Mouse (Mus musculus): ENCODE data around the gene Pla2g4e. TPM values are rescaled to one million over a fixed set of nuclear protein-coding genes. Genes with fewer than 3 reads are reported as not detected.

The Pla2g4e gene
- polyA plus RNA-seq, 1 experiment from 2014 or later, result 0.59 TPM

- Histone ChIP-seq H3K36me3 (peaks cover 20% of the 10 kb centered on the region), H3K27ac (ENCODE audit: poor library complexity, severe bottlenecking) (no peak overlapping the region), H3K9me3 (replicated peaks) (no peaks in the 10 kb centered on the region), H3K4me1 (replicated peaks) (peaks cover 71% of the 10 kb centered on the region), H3K9ac (no peak overlapping the region), H3K27me3 (replicated peaks) (no peaks in the 10 kb centered on the region), H3K4me2 (no peak overlapping the region), H3K4me3 (no peak overlapping the region)
- WGBS, result 75% methylated on average over 2 of the region's 2 CpGs
- no peak for ATAC-seq (ENCODE audit: insufficient number of reproducible peaks, low FRiP score)
These were observed 120.2 kb downstream of the Pla2g4e start for GRCm38 (mm10) chr2:120124946-120125345.

GRCm38 (mm10) chr2:120124096-120124495 lies 121.0 kb downstream of the Pla2g4e start:
- Histone ChIP-seq H3K4me1 (replicated peaks) (peaks cover 63% of the 10 kb centered on the region), H3K9me3 (replicated peaks) (no peaks in the 10 kb centered on the region), H3K4me2 (no peak overlapping the region), H3K4me3 (no peak overlapping the region), H3K36me3 (peaks cover 22% of the 10 kb centered on the region), H3K27ac (ENCODE audit: poor library complexity, severe bottlenecking) (peak overlapping the region; percentile 4; the same call in 1 of the 2 replicates), H3K27me3 (replicated peaks) (no peaks in the 10 kb centered on the region), H3K9ac (peak overlapping the region; percentile 25; the same call in 1 of the 2 replicates)
- WGBS, result 62% methylated on average over 1 of the region's 1 CpGs
- ATAC-seq (ENCODE audit: insufficient number of reproducible peaks, low FRiP score), result no peak

GRCm38 (mm10) chr2:120122983-120123382 lies 122.2 kb downstream of the Pla2g4e start:
- H3K27ac ChIP-seq (ENCODE audit: poor library complexity, severe bottlenecking), result no peak overlapping the region
- H3K4me3 ChIP-seq, result no peak overlapping the region
- H3K36me3 ChIP-seq, result peaks cover 22% of the 10 kb centered on the region
- peaks cover 51% of the 10 kb centered on the region for H3K4me1 ChIP-seq (replicated peaks)
- no peaks in the 10 kb centered on the region for H3K27me3 ChIP-seq (replicated peaks)
- no peak overlapping the region for H3K9ac ChIP-seq
- ATAC-seq (ENCODE audit: insufficient number of reproducible peaks, low FRiP score), result no peak
- no peak overlapping the region for H3K4me2 ChIP-seq
- 72% methylated on average over 6 of the region's 6 CpGs for WGBS
- H3K9me3 ChIP-seq (replicated peaks), result no peaks in the 10 kb centered on the region

- no peak overlapping the region for H3K4me2 ChIP-seq
- H3K4me1 ChIP-seq (replicated peaks), result peaks cover 45% of the 10 kb centered on the region
- H3K9ac ChIP-seq, result no peak overlapping the region
- no peak for ATAC-seq (ENCODE audit: insufficient number of reproducible peaks, low FRiP score)
- H3K27me3 ChIP-seq (replicated peaks), result no peaks in the 10 kb centered on the region
- no peak overlapping the region for H3K4me3 ChIP-seq
- no peaks in the 10 kb centered on the region for H3K9me3 ChIP-seq (replicated peaks)
- WGBS, result 56% methylated on average over 6 of the region's 6 CpGs
- no peak overlapping the region; the same call in 1 of the 2 replicates for H3K27ac ChIP-seq (ENCODE audit: poor library complexity, severe bottlenecking)
- H3K36me3 ChIP-seq, result 0 out of 2 replicates have a peak, but pooled peaks cover 6% of the 10 kb centered on the region
These were observed 127.8 kb downstream of the Pla2g4e start for GRCm38 (mm10) chr2:120117346-120117745.

Other genes with a start within 250 kb of the Pla2g4e start
- 13.1 and 13.3 TPM in 2 replicates for gene Jmjd7, start 217.9 kb downstream of the Pla2g4e start, polyA plus RNA-seq (2016; fragmentation: Nextera tagmentation; extraction: Ambion mirVana)
- 2.3 and 3.2 TPM in 2 replicates for gene Gm28042, start 217.8 kb downstream of the Pla2g4e start, polyA plus RNA-seq (2016; fragmentation: Nextera tagmentation; extraction: Ambion mirVana)
- gene Pla2g4b, start 211.9 kb downstream of the Pla2g4e start, polyA plus RNA-seq (2016; fragmentation: Nextera tagmentation; extraction: Ambion mirVana), result 2.3 and 2.5 TPM in 2 replicates
- 159 and 186 TPM in 2 replicates for gene Ehd4, start 90.7 kb downstream of the Pla2g4e start, polyA plus RNA-seq (2016; fragmentation: Nextera tagmentation; extraction: Ambion mirVana)
- not detected in 2 replicates for gene Pla2g4d, start 43.9 kb upstream of the Pla2g4e start, polyA plus RNA-seq (2016; fragmentation: Nextera tagmentation; extraction: Ambion mirVana)
- gene Pla2g4f, start 68.8 kb upstream of the Pla2g4e start, polyA plus RNA-seq (2016; fragmentation: Nextera tagmentation; extraction: Ambion mirVana), result not detected in 2 replicates
- 19.9 TPM in 2 replicates for gene Vps39, start 107.8 kb upstream of the Pla2g4e start, polyA plus RNA-seq (2016; fragmentation: Nextera tagmentation; extraction: Ambion mirVana)
- 10.6 and 10.7 TPM in 2 replicates for gene Ganc, start 158.6 kb upstream of the Pla2g4e start, polyA plus RNA-seq (2016; fragmentation: Nextera tagmentation; extraction: Ambion mirVana)
- gene Tmem87a, start 158.8 kb upstream of the Pla2g4e start, polyA plus RNA-seq (2016; fragmentation: Nextera tagmentation; extraction: Ambion mirVana), result 6.6 and 7.2 TPM in 2 replicates
- gene Capn3, start 210.7 kb upstream of the Pla2g4e start, polyA plus RNA-seq (2016; fragmentation: Nextera tagmentation; extraction: Ambion mirVana), result 3.9 and 6.1 TPM in 2 replicates